Mouse (Mus musculus) spleen, adult 2 months (tissue): ENCODE results near the gene Podxl.

Experiments used
- CTCF ChIP-seq: fragments of 200-500 bp; IDR thresholded peaks from 2 replicates; pipeline ENCODE4 v1.5.1; 2011; ENCODE audit warnings: mild to moderate bottlenecking, inconsistent platforms; ENCODE audit not compliant: insufficient read depth, insufficient read length, insufficient replicate concordance; ENCODE audit errors: extremely low read depth
- POLR2A ChIP-seq: fragments of 200-500 bp; IDR thresholded peaks from 2 replicates; pipeline ENCODE4 v1.6.1; 2011; ENCODE audit warnings: low read depth, low read length, inconsistent platforms

DNA sequence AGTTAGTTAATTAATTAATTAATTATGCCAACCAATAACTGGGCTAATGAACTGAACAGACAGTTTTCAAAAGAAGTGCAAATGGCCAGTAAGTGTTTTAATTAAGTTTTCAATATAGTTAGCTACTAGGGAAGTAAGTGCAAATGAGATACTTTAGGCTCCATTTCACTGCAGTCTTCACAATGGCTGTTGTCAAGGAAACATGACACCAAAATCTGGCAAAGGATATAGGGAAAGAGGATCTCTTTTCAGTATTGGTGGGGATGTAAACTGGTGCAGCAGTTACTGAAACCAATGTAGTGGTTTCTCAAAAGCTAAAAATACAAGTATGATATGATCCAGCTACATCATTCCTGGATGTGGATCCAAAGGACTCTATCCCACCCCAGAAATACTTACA, 63.1 kb downstream of the Podxl start:
- TF ChIP-seq POLR2A (no peak), CTCF (no peak)
